Mouse (Mus musculus): Measurements from ENCODE around the gene Gm47289. TPM values are rescaled to one million over a fixed set of nuclear protein-coding genes. Genes with fewer than 3 reads are reported as not detected.

The Gm47289 gene
- not detected for polyA plus RNA-seq (2017; shearing (Covaris generic))

DNA sequence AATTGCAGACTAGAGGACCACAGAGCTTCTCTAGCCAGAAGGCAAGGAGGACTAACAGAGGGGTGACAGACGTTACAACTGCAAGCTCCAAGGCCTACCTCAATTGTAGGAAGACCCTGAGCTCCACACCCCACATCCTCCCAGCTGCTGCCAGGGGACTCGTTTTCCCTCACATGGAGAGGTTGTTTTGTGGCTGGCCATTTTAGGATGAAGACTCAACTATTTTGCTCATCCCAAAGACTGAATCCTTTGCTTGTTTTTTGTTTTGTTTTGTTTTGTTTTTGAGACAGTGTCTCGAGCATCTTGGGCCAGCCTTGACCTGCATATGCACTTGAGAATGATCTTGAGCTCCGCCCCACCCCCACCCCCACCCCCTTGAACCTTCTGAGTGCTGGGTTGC is at the start of gene Gm47289:
Gm47289 (plus strand) TSS at position 301 of the 400 bp plus-strand sequence.

DNA sequence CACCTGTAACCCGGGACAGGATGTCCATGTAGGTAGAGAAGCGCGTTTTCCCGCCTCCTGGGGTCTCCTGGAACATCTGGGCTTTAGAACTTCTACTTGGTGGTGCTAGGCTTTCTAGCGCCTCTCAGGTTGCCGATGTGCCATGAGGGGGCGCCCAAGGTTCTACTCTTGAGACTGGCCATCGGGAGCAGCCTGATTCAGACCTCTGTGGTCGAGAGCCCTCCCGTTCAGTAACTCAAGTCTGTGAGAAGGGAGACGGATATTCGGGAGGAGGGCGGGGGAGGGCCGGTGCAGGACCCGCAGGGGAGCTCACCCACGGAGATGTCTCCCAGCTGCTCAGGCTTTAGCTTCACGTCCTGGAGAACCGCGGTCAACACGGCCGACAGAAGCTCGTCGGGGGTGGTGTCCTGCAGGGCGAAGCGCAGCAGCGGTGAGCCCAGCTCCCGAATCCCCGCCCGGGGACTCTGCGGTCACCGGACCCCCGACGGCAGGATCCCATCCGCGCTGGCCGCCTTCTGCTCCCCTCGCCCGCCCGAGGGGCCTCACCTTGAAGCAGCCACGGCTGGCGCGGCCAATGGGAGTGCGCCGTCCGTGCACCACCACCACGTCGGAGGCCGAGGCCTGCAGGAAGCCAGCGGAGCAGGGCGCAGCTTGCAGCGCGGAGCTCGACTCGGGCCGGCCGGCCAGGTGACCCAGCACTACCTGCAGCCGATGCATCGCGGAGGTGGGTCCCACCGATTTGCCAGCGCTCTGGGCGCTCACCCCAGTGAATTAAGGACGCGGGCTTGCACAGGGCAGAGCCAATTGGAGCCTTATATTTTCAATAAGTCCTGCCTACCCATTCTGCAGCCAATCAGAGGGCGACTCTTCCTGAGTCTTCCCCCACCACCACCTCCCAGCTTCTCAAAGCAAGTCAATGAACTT is 2.4 kb upstream of the Gm47289 start, which contains the start of gene Acaa1b:
Acaa1b (minus strand) TSS at position 816 of the 924 bp plus-strand sequence.

DNA sequence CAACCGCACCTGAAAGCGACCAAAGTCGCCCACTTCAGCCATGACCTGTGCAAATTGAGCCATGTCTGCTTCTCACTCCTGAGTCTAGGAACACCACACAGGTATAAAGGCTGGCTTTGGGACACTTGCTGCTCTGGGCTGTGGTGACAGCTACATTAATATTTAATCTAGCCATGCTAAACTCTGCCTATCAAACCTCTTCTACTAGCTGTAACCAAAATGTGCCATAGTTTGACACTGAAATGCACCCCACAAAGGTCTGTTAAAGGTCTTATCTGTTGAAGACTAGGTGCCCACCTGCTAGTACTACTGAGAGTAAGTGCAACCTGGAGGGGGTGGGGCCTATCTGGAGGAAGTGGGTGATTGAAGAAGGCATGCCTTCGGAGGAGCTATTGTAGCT is 50.0 kb downstream of the Gm47289 start, which contains the start of gene Slc22a13:
Slc22a13 (minus strand) TSS at position 101 of the 400 bp plus-strand sequence.

Other genes starting within 250 kb of the Gm47289 start
- gene Ctdspl, start 232.7 kb upstream of the Gm47289 start, polyA plus RNA-seq (2017; shearing (Covaris generic)): 0.95 TPM
- gene Vill, start 106.4 kb upstream of the Gm47289 start, polyA plus RNA-seq (2017; shearing (Covaris generic)): 32.7 TPM
- 2.5 TPM for gene Plcd1, start 65.7 kb upstream of the Gm47289 start, polyA plus RNA-seq (2017; shearing (Covaris generic))
- gene Dlec1, start 56.7 kb upstream of the Gm47289 start, polyA plus RNA-seq (2017; shearing (Covaris generic)): 0.08 TPM
- 0.29 TPM for gene Acaa1b, start 2.1 kb upstream of the Gm47289 start, polyA plus RNA-seq (2017; shearing (Covaris generic))
- gene Slc22a13, start 49.9 kb downstream of the Gm47289 start, polyA plus RNA-seq (2017; shearing (Covaris generic)): 0.10 TPM
- 22.7 TPM for gene Oxsr1, start 163.3 kb downstream of the Gm47289 start, polyA plus RNA-seq (2017; shearing (Covaris generic))
- 112 TPM for gene Acaa1a, start 180.5 kb downstream of the Gm47289 start, polyA plus RNA-seq (2017; shearing (Covaris generic))
- 87.5 TPM for gene Myd88, start 182.2 kb downstream of the Gm47289 start, polyA plus RNA-seq (2017; shearing (Covaris generic))
- 0.81 TPM for gene Xylb, start 198.2 kb downstream of the Gm47289 start, polyA plus RNA-seq (2017; shearing (Covaris generic))
- gene Slc22a14, start 206.4 kb downstream of the Gm47289 start, polyA plus RNA-seq (2017; shearing (Covaris generic)): not detected
- 0.71 TPM for gene Acvr2b, start 243.0 kb downstream of the Gm47289 start, polyA plus RNA-seq (2017; shearing (Covaris generic))

All from CD4-positive, CD25-positive, alpha-beta regulatory T cell (primary cell).